Mouse (Mus musculus) spleen, adult 2 months (tissue): ENCODE results near the gene Rab4a. TPM values are rescaled to one million over a fixed set of nuclear protein-coding genes. Genes with fewer than 3 reads are reported as not detected.
"Not testable (repeated sequence)": the region's sequence is repeated elsewhere in the genome, so short reads cannot be mapped to it uniquely, and the experiment has no call there.

ENCODE experiments used
- DNase-seq, 2 experiments: peaks; one replicate each; pipeline versions ENCODE4 v3.0.0 to v3.0.0-alpha.2; 2012 to 2021; ENCODE audit warnings: low spot score in 2 of 2, low read depth in 1 of 2
- H3K27ac ChIP-seq: fragments of 200-500 bp; 2 replicates; pipeline ENCODE4 v1.5.1; 2012; ENCODE audit warnings: low read length, inconsistent platforms; ENCODE audit not compliant: insufficient read depth
- H3K27me3 ChIP-seq: fragments of 200-500 bp; 2 replicates; pipeline ENCODE4 v1.6.1; 2012; ENCODE audit warnings: mild to moderate bottlenecking, moderate library complexity, low read length, inconsistent platforms; ENCODE audit not compliant: control insufficient read depth, insufficient read depth
- H3K36me3 ChIP-seq: fragments of 200-500 bp; 2 replicates; pipeline ENCODE4 v1.6.1; 2012; ENCODE audit warnings: mild to moderate bottlenecking, low read length, inconsistent platforms; ENCODE audit not compliant: control insufficient read depth, insufficient read depth
- H3K4me1 ChIP-seq: fragments of 200-500 bp; 2 replicates; pipeline ENCODE4 v1.6.1; 2011; ENCODE audit warnings: inconsistent platforms; ENCODE audit not compliant: control insufficient read depth, insufficient read depth, insufficient read length
- H3K4me3 ChIP-seq: fragments of 200-500 bp; 2 replicates; pipeline ENCODE4 v1.5.1; 2011; ENCODE audit warnings: mild to moderate bottlenecking, inconsistent platforms; ENCODE audit not compliant: insufficient read depth, insufficient read length; ENCODE audit errors: extremely low read depth
- CTCF ChIP-seq: fragments of 200-500 bp; IDR thresholded peaks from 2 replicates; pipeline ENCODE4 v1.5.1; 2011; ENCODE audit warnings: mild to moderate bottlenecking, inconsistent platforms; ENCODE audit not compliant: insufficient read depth, insufficient read length, insufficient replicate concordance; ENCODE audit errors: extremely low read depth
- POLR2A ChIP-seq: fragments of 200-500 bp; IDR thresholded peaks from 2 replicates; pipeline ENCODE4 v1.6.1; 2011; ENCODE audit warnings: low read depth, low read length, inconsistent platforms
- WGBS: fragments of 180-500 bp; shearing (Covaris S2); methylation state at CpG from one replicate; pipeline ENCODE4 v1.1.7; 2018; 5-methylcytosine and 5-hydroxymethylcytosine counted together
- polyA plus RNA-seq: library from polyadenylated mRNA; depleted of rRNA; stranded (reverse); fragments of >200 nt; gene quantifications from 2 replicates; pipeline ENCODE4 v1.2.3, GENCODE M21; 2012

Rab4a gene
- polyA plus RNA-seq, 1 experiment: 4.2 TPM

- TF ChIP-seq CTCF (no peak), POLR2A (no peak)
- H3K27me3 ChIP-seq: no peaks in the 10 kb centered on the region; the same call in 1 of the 2 replicates
- WGBS: 94% methylated on average over 7 of the region's 7 CpGs
- H3K27ac ChIP-seq: no peak overlapping the region
- H3K4me3 ChIP-seq: no peak overlapping the region
- H3K4me1 ChIP-seq: no peaks in the 10 kb centered on the region
- H3K36me3 ChIP-seq: no peaks in the 10 kb centered on the region
- DNase-seq: no peak
Observed at GRCm38 (mm10) chr8:123808671-123809070, 2.9 kb downstream of the Rab4a start.

GRCm38 (mm10) chr8:123809342-123809741, 3.6 kb downstream of the Rab4a start:
- not testable (repeated sequence) for H3K36me3 ChIP-seq, H3K4me1 ChIP-seq, H3K27me3 ChIP-seq, DNase-seq, H3K27ac ChIP-seq, H3K4me3 ChIP-seq
- WGBS: 92% methylated on average over 4 of the region's 4 CpGs

GRCm38 (mm10) chr8:123812227-123812626, 6.4 kb downstream of the Rab4a start:
- H3K36me3 ChIP-seq: no peaks in the 10 kb centered on the region
- H3K27ac ChIP-seq: no peak overlapping the region
- H3K27me3 ChIP-seq: no peaks in the 10 kb centered on the region
- DNase-seq: no peak
- TF ChIP-seq CTCF (no peak), POLR2A (no peak)
- no peaks in the 10 kb centered on the region for H3K4me1 ChIP-seq
- no peak overlapping the region for H3K4me3 ChIP-seq
- WGBS: 84% methylated on average over 5 of the region's 5 CpGs

GRCm38 (mm10) chr8:123813173-123813891, 7.5 kb downstream of the Rab4a start:
- WGBS: 69% methylated on average over 16 of the region's 16 CpGs
- TF ChIP-seq POLR2A (no peak), CTCF (no peak)
- H3K36me3 ChIP-seq: no peaks in the 10 kb centered on the region
- H3K27ac ChIP-seq: no peak overlapping the region
- no peak overlapping the region for H3K4me3 ChIP-seq
- DNase-seq: no peak
- no peaks in the 10 kb centered on the region for H3K4me1 ChIP-seq
- no peaks in the 10 kb centered on the region for H3K27me3 ChIP-seq

- TF ChIP-seq CTCF (no peak), POLR2A (no peak)
- Histone ChIP-seq H3K4me1 (no peaks in the 10 kb centered on the region), H3K27me3 (no peaks in the 10 kb centered on the region), H3K27ac (no peak overlapping the region), H3K4me3 (no peak overlapping the region), H3K36me3 (no peaks in the 10 kb centered on the region)
- WGBS: 82% methylated on average over 4 of the region's 4 CpGs
- DNase-seq: no peak
Observed at GRCm38 (mm10) chr8:123813892-123814266, 8.1 kb downstream of the Rab4a start.

GRCm38 (mm10) chr8:123815325-123815724, 9.5 kb downstream of the Rab4a start:
- 95% methylated on average over 11 of the region's 11 CpGs for WGBS
- Histone ChIP-seq H3K4me1 (no peaks in the 10 kb centered on the region), H3K27ac (no peak overlapping the region), H3K27me3 (no peaks in the 10 kb centered on the region), H3K4me3 (no peak overlapping the region), H3K36me3 (no peaks in the 10 kb centered on the region)
- no peak for TF ChIP-seq CTCF
- no peak for TF ChIP-seq POLR2A
- no peak for DNase-seq

- Histone ChIP-seq H3K4me3 (no peak overlapping the region), H3K36me3 (no peaks in the 10 kb centered on the region), H3K27ac (no peak overlapping the region), H3K27me3 (no peaks in the 10 kb centered on the region), H3K4me1 (no peaks in the 10 kb centered on the region)
- DNase-seq: no peak
- TF ChIP-seq CTCF (no peak), POLR2A (no peak)
- WGBS: 93% methylated on average over 8 of the region's 8 CpGs
Observed at GRCm38 (mm10) chr8:123816939-123817338, 11.2 kb downstream of the Rab4a start.
